Mouse (Mus musculus) midbrain, embryonic 10.5 days (tissue): ENCODE data around the gene Limd2. TPM values are rescaled to one million over a fixed set of nuclear protein-coding genes. Genes with fewer than 3 reads are reported as not detected.

Experiments used
- DNase-seq: peaks from one replicate; pipeline ENCODE4 v3.0.0-alpha.2; 2017; ENCODE audit warnings: low spot score
- H3K27ac ChIP-seq: fragments of 300-500 bp; sonication (generic); replicated peaks from 2 replicates; pipeline ENCODE4 v1.5.1; 2016; ENCODE audit warnings: mild to moderate bottlenecking
- H3K27me3 ChIP-seq: fragments of 300-500 bp; sonication (generic); 2 replicates; pipeline ENCODE4 v1.6.1; 2016; ENCODE audit warnings: low read depth, mild to moderate bottlenecking; ENCODE audit not compliant: poor library complexity, severe bottlenecking
- H3K36me3 ChIP-seq: fragments of 300-500 bp; sonication (generic); 2 replicates; pipeline ENCODE4 v1.6.1; 2016; ENCODE audit warnings: mild to moderate bottlenecking, moderate library complexity
- H3K4me1 ChIP-seq: fragments of 300-500 bp; sonication (generic); 2 replicates; pipeline ENCODE4 v1.6.1; 2016
- H3K4me3 ChIP-seq: fragments of 300-500 bp; sonication (generic); 2 replicates; pipeline ENCODE4 v1.5.1; 2016; ENCODE audit warnings: mild to moderate bottlenecking, moderate library complexity
- H3K9me3 ChIP-seq: fragments of 300-500 bp; sonication (generic); replicated peaks from 2 replicates; pipeline ENCODE4 v1.6.1; 2016; ENCODE audit warnings: mild to moderate bottlenecking
- WGBS: fragments of 180-500 bp; shearing (Covaris S2); methylation state at CpG from one replicate; pipeline ENCODE4 v1.1.7; 2016; 5-methylcytosine and 5-hydroxymethylcytosine counted together
- polyA plus RNA-seq: library from polyadenylated mRNA; unstranded; fragments of >200 nt; fragmentation: Nextera tagmentation; extraction: Ambion mirVana; gene quantifications from 2 replicates; pipeline ENCODE4 v1.2.1, GENCODE M21; 2016

Gene Limd2
- polyA plus RNA-seq, 1 experiment from 2014 or later: 364 TPM

GRCm38 (mm10) chr11:106191716-106192115, 31.1 kb upstream of the Limd2 start:
- H3K4me3 ChIP-seq: no peak overlapping the region; the same call in 1 of the 2 replicates
- H3K36me3 ChIP-seq: peaks cover 9% of the 10 kb centered on the region
- no peaks in the 10 kb centered on the region for H3K27me3 ChIP-seq
- DNase-seq: no peak
- H3K4me1 ChIP-seq: peaks cover 19% of the 10 kb centered on the region
- WGBS: 93% methylated on average over 3 of the region's 3 CpGs
- no peaks in the 10 kb centered on the region for H3K9me3 ChIP-seq
- no peak overlapping the region for H3K27ac ChIP-seq

- 94% methylated on average over 4 of the region's 4 CpGs for WGBS
- no peak overlapping the region for H3K27ac ChIP-seq
- H3K4me1 ChIP-seq: peaks cover 4% of the 10 kb centered on the region
- H3K4me3 ChIP-seq: no peak overlapping the region
- H3K27me3 ChIP-seq: no peaks in the 10 kb centered on the region
- DNase-seq: no peak
- no peaks in the 10 kb centered on the region for H3K9me3 ChIP-seq
- peaks cover 27% of the 10 kb centered on the region for H3K36me3 ChIP-seq
Measured at GRCm38 (mm10) chr11:106187326-106187725, 26.7 kb upstream of the Limd2 start.

- 90% methylated on average over 2 of the region's 2 CpGs for WGBS
- Histone ChIP-seq H3K36me3 (peaks cover 26% of the 10 kb centered on the region), H3K27ac (no peak overlapping the region), H3K4me1 (0 out of 2 replicates have a peak, but pooled peaks cover 3% of the 10 kb centered on the region), H3K9me3 (no peaks in the 10 kb centered on the region), H3K4me3 (no peak overlapping the region), H3K27me3 (no peaks in the 10 kb centered on the region)
- DNase-seq: no peak
Measured at GRCm38 (mm10) chr11:106180449-106180801, 19.8 kb upstream of the Limd2 start.

- no peaks in the 10 kb centered on the region for H3K9me3 ChIP-seq
- H3K27ac ChIP-seq: no peak overlapping the region
- no peaks in the 10 kb centered on the region for H3K27me3 ChIP-seq
- DNase-seq: no peak
- H3K36me3 ChIP-seq: peaks cover 21% of the 10 kb centered on the region
- 0 out of 2 replicates have a peak, but pooled peaks cover 3% of the 10 kb centered on the region for H3K4me1 ChIP-seq
- H3K4me3 ChIP-seq: no peak overlapping the region
- WGBS: 76% methylated on average over 7 of the region's 7 CpGs
Measured at GRCm38 (mm10) chr11:106179711-106180448, 19.2 kb upstream of the Limd2 start.

GRCm38 (mm10) chr11:106178036-106178782, 17.5 kb upstream of the Limd2 start:
- Histone ChIP-seq H3K27me3 (no peaks in the 10 kb centered on the region), H3K9me3 (no peaks in the 10 kb centered on the region), H3K27ac (no peak overlapping the region), H3K36me3 (peaks cover 19% of the 10 kb centered on the region), H3K4me3 (no peak overlapping the region), H3K4me1 (0 out of 2 replicates have a peak, but pooled peaks cover 3% of the 10 kb centered on the region)
- WGBS: 83% methylated on average over 5 of the region's 5 CpGs
- no peak for DNase-seq

GRCm38 (mm10) chr11:106176372-106176771, 15.7 kb upstream of the Limd2 start:
- H3K4me1 ChIP-seq: 0 out of 2 replicates have a peak, but pooled peaks cover 3% of the 10 kb centered on the region
- no peak overlapping the region for H3K4me3 ChIP-seq
- H3K36me3 ChIP-seq: peaks cover 19% of the 10 kb centered on the region
- H3K27me3 ChIP-seq: no peaks in the 10 kb centered on the region
- no peaks in the 10 kb centered on the region for H3K9me3 ChIP-seq
- 87% methylated on average over 5 of the region's 5 CpGs for WGBS
- H3K27ac ChIP-seq: no peak overlapping the region
- no peak for DNase-seq

- H3K36me3 ChIP-seq: peaks cover 30% of the 10 kb centered on the region
- no peak for DNase-seq
- H3K27me3 ChIP-seq: no peaks in the 10 kb centered on the region
- no peaks in the 10 kb centered on the region for H3K9me3 ChIP-seq
- WGBS: 80% methylated on average over 3 of the region's 3 CpGs
- no peak overlapping the region for H3K27ac ChIP-seq
- H3K4me1 ChIP-seq: 0 out of 2 replicates have a peak, but pooled peaks cover 3% of the 10 kb centered on the region
- H3K4me3 ChIP-seq: no peak overlapping the region
Measured at GRCm38 (mm10) chr11:106175081-106175480, 14.4 kb upstream of the Limd2 start.

- Histone ChIP-seq H3K4me1 (no peaks in the 10 kb centered on the region), H3K4me3 (no peak overlapping the region), H3K27ac (no peak overlapping the region), H3K9me3 (no peaks in the 10 kb centered on the region), H3K27me3 (no peaks in the 10 kb centered on the region), H3K36me3 (peaks cover 37% of the 10 kb centered on the region)
- whole genome bisulfite sequencing: 84% methylated on average over 5 of the region's 5 CpGs
- DNase-seq: no peak
Measured at GRCm38 (mm10) chr11:106174372-106174771, 13.7 kb upstream of the Limd2 start.

- peaks cover 42% of the 10 kb centered on the region for H3K36me3 ChIP-seq
- DNase-seq: no peak
- no peak overlapping the region for H3K4me3 ChIP-seq
- no peaks in the 10 kb centered on the region for H3K4me1 ChIP-seq
- no peaks in the 10 kb centered on the region for H3K27me3 ChIP-seq
- 95% methylated on average over 2 of the region's 2 CpGs for WGBS
- H3K27ac ChIP-seq: no peak overlapping the region
- H3K9me3 ChIP-seq: no peaks in the 10 kb centered on the region
Measured at GRCm38 (mm10) chr11:106173228-106173627, 12.6 kb upstream of the Limd2 start.

GRCm38 (mm10) chr11:106170807-106171206, 10.1 kb upstream of the Limd2 start:
- Histone ChIP-seq H3K4me1 (no peaks in the 10 kb centered on the region), H3K36me3 (peaks cover 66% of the 10 kb centered on the region), H3K4me3 (no peak overlapping the region), H3K27ac (no peak overlapping the region), H3K9me3 (no peaks in the 10 kb centered on the region), H3K27me3 (no peaks in the 10 kb centered on the region)
- WGBS: 83% methylated on average over 7 of the region's 7 CpGs
- DNase-seq: no peak

GRCm38 (mm10) chr11:106167435-106167834, 6.8 kb upstream of the Limd2 start:
- H3K36me3 ChIP-seq: peaks cover 86% of the 10 kb centered on the region
- no peak overlapping the region for H3K4me3 ChIP-seq
- 89% methylated on average over 5 of the region's 5 CpGs for WGBS
- no peaks in the 10 kb centered on the region for H3K9me3 ChIP-seq
- H3K27me3 ChIP-seq: no peaks in the 10 kb centered on the region
- H3K27ac ChIP-seq: no peak overlapping the region
- no peak for DNase-seq
- no peaks in the 10 kb centered on the region for H3K4me1 ChIP-seq

- Histone ChIP-seq H3K4me1 (peaks cover 18% of the 10 kb centered on the region), H3K36me3 (peaks cover 71% of the 10 kb centered on the region), H3K27ac (no peak overlapping the region), H3K27me3 (no peaks in the 10 kb centered on the region), H3K4me3 (no peak overlapping the region), H3K9me3 (no peaks in the 10 kb centered on the region)
- 89% methylated on average over 16 of the region's 16 CpGs for WGBS
- no peak for DNase-seq
Measured at GRCm38 (mm10) chr11:106164601-106165180, 4.0 kb upstream of the Limd2 start.

GRCm38 (mm10) chr11:106163546-106163945, 2.9 kb upstream of the Limd2 start:
- H3K36me3 ChIP-seq: peaks cover 70% of the 10 kb centered on the region
- H3K27ac ChIP-seq: no peak overlapping the region
- no peaks in the 10 kb centered on the region for H3K27me3 ChIP-seq
- no peak overlapping the region for H3K4me3 ChIP-seq
- no peaks in the 10 kb centered on the region for H3K9me3 ChIP-seq
- 90% methylated on average over 4 of the region's 4 CpGs for WGBS
- DNase-seq: no peak
- peaks cover 30% of the 10 kb centered on the region for H3K4me1 ChIP-seq
